Mouse (Mus musculus) stomach, postnatal 0 days (tissue): ENCODE results near the gene March7. TPM values are rescaled to one million over a fixed set of nuclear protein-coding genes. Genes with fewer than 3 reads are reported as not detected.

Source experiments
- ATAC-seq: fragments of 200-750 bp; cut with Nextera tagmentation; 2 replicates; pipeline ENCODE4 v1.8.0; 2017; ENCODE audit not compliant: low FRiP score, low TSS enrichment
- DNase-seq: peaks from one replicate; pipeline ENCODE4 v3.0.0-alpha.2; 2016; ENCODE audit warnings: low spot score
- H3K27ac ChIP-seq: fragments of 300-500 bp; sonication (generic); replicated peaks from 2 replicates; pipeline ENCODE4 v1.5.1; 2014; ENCODE audit warnings: mild to moderate bottlenecking, control low read depth
- H3K27me3 ChIP-seq: fragments of 300-500 bp; sonication (generic); 2 replicates; pipeline ENCODE4 v1.6.1; 2014; ENCODE audit warnings: low read length; ENCODE audit not compliant: control insufficient read depth, insufficient read depth
- H3K36me3 ChIP-seq: fragments of 300-500 bp; sonication (generic); 2 replicates; pipeline ENCODE4 v1.6.1; 2014; ENCODE audit warnings: low read length, mixed read lengths; ENCODE audit not compliant: control insufficient read depth, insufficient read depth
- H3K4me1 ChIP-seq: fragments of 300-500 bp; sonication (generic); replicated peaks from 2 replicates; pipeline ENCODE4 v1.6.1; 2014; ENCODE audit warnings: antibody characterized with exemption; ENCODE audit not compliant: control insufficient read depth, insufficient read depth
- H3K4me2 ChIP-seq: fragments of 300-500 bp; sonication (generic); replicated peaks from 2 replicates; pipeline ENCODE4 v1.6.1; 2014; ENCODE audit warnings: low read depth, mild to moderate bottlenecking, control low read depth, moderate library complexity
- H3K4me3 ChIP-seq: fragments of 300-500 bp; sonication (generic); 2 replicates; pipeline ENCODE4 v1.5.1; 2014; ENCODE audit warnings: low read depth, low read length, control low read depth
- H3K9ac ChIP-seq: fragments of 300-500 bp; sonication (generic); 2 replicates; pipeline ENCODE4 v1.6.1; 2014; ENCODE audit warnings: mild to moderate bottlenecking, low read length, control low read depth, mixed read lengths
- H3K9me3 ChIP-seq: fragments of 300-500 bp; sonication (generic); 2 replicates; pipeline ENCODE4 v1.6.1; 2016; ENCODE audit warnings: low read length; ENCODE audit not compliant: control insufficient read depth
- CTCF ChIP-seq: IDR thresholded peaks from 2 replicates; pipeline ENCODE4 v1.5.1; 2016; ENCODE audit warnings: antibody characterized with exemption, low read depth, mild to moderate bottlenecking, moderate library complexity
- EP300 ChIP-seq: optimal IDR thresholded peaks from 2 replicates; pipeline ENCODE3; 2016; ENCODE audit warnings: antibody characterized with exemption
- WGBS: fragments of 180-500 bp; shearing (Covaris S2); extraction: QIAGEN DNeasy Blood & Tissue Kit; methylation state at CpG from one replicate; pipeline ENCODE4 v1.1.7; 2014; 5-methylcytosine and 5-hydroxymethylcytosine counted together
- polyA plus RNA-seq: library from polyadenylated mRNA; unstranded; fragments of >200 nt; fragmentation: Nextera tagmentation; extraction: Ambion mirVana; gene quantifications from 2 replicates; pipeline ENCODE4 v1.2.1, GENCODE M21; 2015

March7 gene
- 48.8 and 53.5 TPM in 2 replicates for polyA plus RNA-seq

GRCm38 (mm10) chr2:60209703-60210651 lies at the start of gene March7, which contains the start of gene Baz2b:
March7 (plus strand) TSS chr2:60209887.
Baz2b (minus strand) TSS chr2:60209839.
- under 1% methylated on average over 62 of the region's 109 CpGs for WGBS
- H3K27me3 ChIP-seq = no peaks in the 10 kb centered on the region
- no peaks in the 10 kb centered on the region for H3K9me3 ChIP-seq
- H3K36me3 ChIP-seq = no peaks in the 10 kb centered on the region
- peak within 1 kb of the TSS; percentile 93 for H3K4me3 ChIP-seq
- peaks cover 3% of the 10 kb centered on the region; the same call in 1 of the 2 replicates for H3K4me1 ChIP-seq
- TF ChIP-seq CTCF = peak; percentile 54
- peak; percentile 94 for TF ChIP-seq EP300
- peak within 1 kb of the TSS; percentile 98 for H3K9ac ChIP-seq
- H3K27ac ChIP-seq = peak within 1 kb of the TSS; percentile 95
- peak; percentile 91 for DNase-seq
- ATAC-seq = peak; percentile 96
- H3K4me2 ChIP-seq = peak within 1 kb of the TSS; percentile 68

GRCm38 (mm10) chr2:60163744-60164143 lies 45.9 kb upstream of the March7 start:
- TF ChIP-seq CTCF (no peak), EP300 (no peak)
- Histone ChIP-seq H3K27me3 (no peaks in the 10 kb centered on the region), H3K9ac (no peak overlapping the region), H3K27ac (no peak overlapping the region), H3K36me3 (no peaks in the 10 kb centered on the region), H3K9me3 (no peaks in the 10 kb centered on the region), H3K4me1 (no peaks in the 10 kb centered on the region), H3K4me2 (no peak overlapping the region), H3K4me3 (no peak overlapping the region)
- DNase-seq (no peak), ATAC-seq (no peak)
- 73% methylated on average over 2 of the region's 2 CpGs for WGBS

GRCm38 (mm10) chr2:60165679-60166078 lies 44.0 kb upstream of the March7 start:
- TF ChIP-seq CTCF (no peak), EP300 (no peak)
- Histone ChIP-seq H3K36me3 (no peaks in the 10 kb centered on the region), H3K9me3 (no peaks in the 10 kb centered on the region), H3K27me3 (no peaks in the 10 kb centered on the region), H3K9ac (no peak overlapping the region), H3K4me3 (no peak overlapping the region), H3K27ac (no peak overlapping the region), H3K4me1 (no peaks in the 10 kb centered on the region), H3K4me2 (no peak overlapping the region)
- DNase-seq (no peak), ATAC-seq (no peak)
- 88% methylated on average over 11 of the region's 11 CpGs for WGBS

GRCm38 (mm10) chr2:60166878-60167277 lies 42.8 kb upstream of the March7 start:
- Histone ChIP-seq H3K4me2 (no peak overlapping the region), H3K9ac (no peak overlapping the region), H3K9me3 (no peaks in the 10 kb centered on the region), H3K4me1 (no peaks in the 10 kb centered on the region), H3K27ac (no peak overlapping the region), H3K4me3 (no peak overlapping the region), H3K27me3 (no peaks in the 10 kb centered on the region), H3K36me3 (no peaks in the 10 kb centered on the region)
- WGBS = 88% methylated on average over 4 of the region's 4 CpGs
- ATAC-seq (no peak), DNase-seq (no peak)
- TF ChIP-seq CTCF (no peak), EP300 (no peak)

- no peaks in the 10 kb centered on the region for H3K27me3 ChIP-seq
- no peaks in the 10 kb centered on the region for H3K9me3 ChIP-seq
- ATAC-seq (peak; percentile 49; the same call in 1 of the 2 replicates), DNase-seq (no peak)
- WGBS = 51% methylated on average over 7 of the region's 7 CpGs
- H3K27ac ChIP-seq = no peak overlapping the region
- TF ChIP-seq CTCF = peak; percentile 23; the same call in 1 of the 2 replicates
- TF ChIP-seq EP300 = no peak
- H3K4me2 ChIP-seq = no peak overlapping the region
- no peaks in the 10 kb centered on the region for H3K4me1 ChIP-seq
- H3K36me3 ChIP-seq = no peaks in the 10 kb centered on the region
- no peak overlapping the region for H3K4me3 ChIP-seq
- H3K9ac ChIP-seq = no peak overlapping the region
Measured at GRCm38 (mm10) chr2:60171786-60172530, 37.7 kb upstream of the March7 start.
